Mouse (Mus musculus) urinary bladder, postnatal 10 days (tissue): ENCODE data around the gene Hist1h2bq.
"Not testable (repeated sequence)": the region's sequence is repeated elsewhere in the genome, so short reads cannot be mapped to it uniquely, and the experiment has no call there.

ENCODE experiments used
- DNase-seq: peaks from one replicate; pipeline ENCODE4 v3.0.0; 2022; ENCODE audit warnings: low spot score

Hist1h2bq gene

DNA sequence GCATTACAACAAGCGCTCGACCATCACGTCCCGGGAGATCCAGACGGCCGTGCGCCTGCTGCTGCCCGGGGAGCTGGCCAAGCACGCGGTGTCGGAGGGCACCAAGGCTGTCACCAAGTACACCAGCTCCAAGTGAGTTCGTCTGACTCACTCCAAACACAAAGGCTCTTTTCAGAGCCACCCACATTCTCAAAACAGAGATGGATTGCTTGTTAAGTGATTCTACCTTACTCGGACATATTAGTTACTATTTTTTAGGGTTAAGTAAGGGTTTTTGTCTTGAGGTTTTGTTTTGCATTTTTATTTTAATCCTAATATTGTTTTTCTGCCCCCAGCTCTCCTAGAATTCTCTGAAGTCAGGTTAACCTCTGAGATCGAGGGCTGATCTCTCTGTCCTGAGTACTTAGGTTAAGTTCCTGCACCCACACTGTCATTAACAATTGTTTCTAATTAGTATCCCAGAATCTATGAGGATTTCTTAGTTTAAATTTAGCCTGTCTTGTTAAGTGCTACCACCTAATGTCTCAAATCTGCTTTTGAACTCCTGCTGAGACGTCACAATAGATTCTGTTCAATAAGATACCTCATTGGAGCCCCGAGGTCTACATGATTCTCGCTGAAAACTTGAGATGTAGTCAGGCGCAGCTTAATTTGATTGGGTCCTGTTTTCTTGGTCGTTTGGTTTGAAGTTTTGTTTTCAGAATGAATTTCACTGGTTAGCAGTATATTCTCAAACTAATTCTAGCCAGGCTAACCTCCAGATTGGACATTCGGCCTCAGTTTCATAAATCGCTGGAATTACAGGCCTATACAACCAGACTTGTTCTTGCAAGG is 22.0 kb downstream of the Hist1h2bq start:
- DNase-seq: no peak

DNA sequence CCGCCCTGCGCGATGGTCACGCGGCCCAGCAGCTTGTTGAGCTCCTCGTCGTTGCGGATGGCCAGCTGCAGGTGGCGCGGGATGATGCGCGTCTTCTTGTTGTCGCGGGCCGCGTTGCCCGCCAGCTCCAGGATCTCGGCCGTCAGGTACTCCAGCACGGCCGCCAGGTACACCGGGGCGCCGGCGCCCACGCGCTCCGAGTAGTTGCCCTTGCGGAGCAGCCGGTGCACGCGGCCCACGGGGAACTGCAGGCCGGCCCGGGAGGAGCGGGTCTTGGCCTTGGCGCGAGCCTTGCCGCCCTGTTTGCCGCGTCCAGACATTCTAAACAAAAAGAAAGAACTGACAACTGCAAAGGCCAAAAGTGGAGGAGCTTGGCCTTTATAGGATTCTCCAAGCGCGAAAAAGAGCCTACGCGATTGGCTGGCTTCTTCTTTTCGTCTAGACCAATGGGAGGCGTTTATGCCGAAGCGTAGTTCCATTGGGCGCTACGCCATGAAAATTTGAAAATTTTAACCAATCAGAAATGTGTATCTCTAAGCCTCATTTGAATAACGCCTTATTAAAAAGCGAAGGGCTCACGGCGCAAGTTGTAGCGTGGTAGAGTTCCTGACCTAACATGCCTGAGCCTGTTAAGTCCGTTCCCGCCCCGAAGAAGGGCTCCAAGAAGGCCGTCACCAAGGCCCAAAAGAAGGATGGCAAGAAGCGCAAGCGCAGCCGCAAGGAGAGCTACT is 22.9 kb downstream of the Hist1h2bq start, which contains the start of the genes Hist1h2an and Hist1h2bp:
TSS of gene Hist1h2an (minus strand) at position 320 of the 731 bp plus-strand sequence.
TSS of gene Hist1h2bp (plus strand) at position 563 of the 731 bp plus-strand sequence.
- DNase-seq: peak; percentile 27

DNA sequence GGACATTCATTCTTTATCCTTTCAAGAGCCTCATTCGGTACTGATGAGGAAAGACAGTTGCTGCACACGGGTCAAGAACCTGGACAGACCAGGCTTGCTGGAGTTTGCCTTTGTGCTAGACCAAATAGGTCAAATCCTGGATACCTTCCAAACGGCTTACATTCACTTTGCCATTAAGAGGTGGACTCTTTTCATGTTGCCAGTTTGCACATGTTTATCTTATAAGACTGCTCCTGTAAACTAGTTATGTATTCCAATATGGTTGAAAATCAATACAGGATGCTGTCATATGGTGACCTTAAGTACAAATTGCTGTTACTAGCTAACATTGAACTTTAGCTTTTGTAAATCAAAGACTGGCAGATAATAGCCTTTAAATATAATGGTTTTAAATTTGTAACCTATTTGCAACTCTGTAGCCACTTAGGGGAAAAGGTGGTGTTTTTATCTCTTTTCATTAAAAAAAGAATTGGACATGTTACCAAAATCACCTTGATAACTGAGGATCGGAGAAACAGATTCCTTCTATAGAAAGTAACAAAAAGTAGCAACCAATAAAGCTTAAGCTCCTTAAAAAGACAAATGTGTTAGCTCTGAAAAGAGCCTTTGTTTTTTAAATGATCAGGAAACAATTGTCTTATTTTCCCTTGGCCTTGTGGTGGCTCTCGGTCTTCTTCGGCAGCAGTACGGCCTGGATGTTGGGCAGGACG is 23.7 kb downstream of the Hist1h2bq start:
- no peak for DNase-seq

DNA sequence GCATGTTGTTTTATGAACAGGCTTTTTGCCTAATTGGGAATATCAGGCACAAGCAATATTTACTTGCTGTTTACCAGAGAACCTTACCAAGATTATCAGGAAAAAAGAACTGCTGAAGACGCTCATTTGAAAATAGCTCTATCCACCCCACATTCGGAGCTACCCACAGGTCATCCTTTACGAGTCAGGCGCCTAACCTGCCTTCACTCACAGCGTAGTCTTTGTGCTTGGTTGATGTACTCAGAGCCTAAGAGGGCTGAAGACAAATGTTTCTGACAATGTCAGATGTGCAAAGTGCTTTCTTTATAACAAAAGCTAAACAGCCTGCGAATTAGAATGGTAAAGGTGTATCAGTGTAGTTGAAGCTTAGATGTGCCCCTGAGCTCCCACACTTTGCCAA is 25.7 kb downstream of the Hist1h2bq start:
- DNase-seq: no peak

DNA sequence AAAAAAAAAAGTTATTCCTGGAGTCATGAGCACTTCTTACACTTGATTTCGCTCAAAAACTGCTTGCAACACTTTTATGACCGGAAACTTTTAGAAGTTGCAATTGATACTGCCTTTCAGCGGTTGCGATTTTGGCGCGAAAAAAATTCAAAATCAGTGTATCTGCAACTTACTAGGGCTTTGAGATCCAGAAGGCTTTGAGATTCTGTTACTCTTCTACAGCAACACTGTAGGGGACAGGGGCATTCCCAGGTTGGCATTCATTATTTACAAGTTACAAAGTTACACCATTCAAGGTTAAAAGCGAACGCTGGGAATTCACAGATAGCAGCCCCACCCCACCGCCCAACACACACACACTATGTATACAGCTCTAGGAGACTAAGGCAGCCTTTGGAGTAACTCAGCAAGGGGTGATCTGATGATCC is 26.2 kb downstream of the Hist1h2bq start:
- no peak for DNase-seq

DNA sequence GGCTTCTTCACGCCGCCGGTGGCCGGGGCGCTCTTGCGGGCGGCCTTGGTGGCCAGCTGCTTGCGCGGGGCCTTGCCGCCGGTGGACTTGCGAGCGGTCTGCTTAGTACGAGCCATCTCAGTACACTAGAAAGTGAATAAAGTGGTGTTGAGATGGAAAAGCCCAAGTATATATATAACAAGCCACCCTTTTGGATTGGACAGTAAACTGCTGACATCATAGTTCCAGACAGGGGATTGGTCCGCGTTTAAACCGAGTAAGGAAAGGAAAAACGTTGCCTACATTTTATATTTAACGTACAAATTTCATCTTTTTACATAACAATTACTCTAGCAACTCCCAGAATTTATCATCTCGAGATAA is 26.8 kb downstream of the Hist1h2bq start, which contains the start of gene Hist1h3i:
TSS of gene Hist1h3i (minus strand) at position 116 of the 363 bp plus-strand sequence.
- DNase-seq: no peak

DNA sequence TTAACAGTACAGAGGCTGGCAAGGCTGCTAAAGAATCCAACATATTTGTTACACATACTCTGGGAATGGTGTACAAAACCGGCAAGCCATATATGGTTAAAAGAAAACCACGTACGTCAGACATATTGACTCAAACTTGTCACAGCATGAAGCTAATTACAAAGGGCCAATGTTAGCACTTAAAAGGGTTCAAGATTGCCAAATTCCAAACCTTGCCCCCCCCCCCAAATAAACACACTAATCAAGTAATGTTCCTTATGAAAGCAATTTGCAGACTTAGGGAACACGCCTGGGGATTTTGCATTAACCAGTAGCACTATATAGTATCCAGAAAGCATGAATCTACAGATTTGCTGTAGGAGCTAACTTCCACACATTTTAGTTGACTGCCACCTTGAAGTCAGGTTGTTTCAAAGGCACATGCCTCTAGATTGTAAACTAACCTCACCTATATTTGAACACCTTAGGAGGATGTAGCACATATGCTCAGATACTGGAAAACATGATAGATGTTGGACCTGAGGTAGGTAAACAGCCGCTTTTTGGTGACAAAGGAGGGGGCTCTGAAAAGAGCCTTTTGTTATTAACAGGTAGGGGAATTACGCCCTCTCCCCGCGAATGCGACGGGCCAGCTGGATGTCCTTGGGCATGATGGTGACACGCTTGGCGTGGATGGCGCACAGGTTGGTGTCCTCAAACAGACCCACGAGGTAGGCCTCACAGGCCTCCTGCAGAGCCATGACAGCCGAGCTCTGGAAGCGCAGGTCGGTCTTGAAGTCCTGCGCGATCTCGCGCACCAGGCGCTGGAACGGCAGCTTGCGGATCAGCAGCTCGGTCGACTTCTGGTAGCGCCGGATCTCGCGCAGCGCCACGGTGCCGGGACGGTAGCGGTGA is 27.4 kb downstream of the Hist1h2bq start:
- DNase-seq: not testable (repeated sequence)

DNA sequence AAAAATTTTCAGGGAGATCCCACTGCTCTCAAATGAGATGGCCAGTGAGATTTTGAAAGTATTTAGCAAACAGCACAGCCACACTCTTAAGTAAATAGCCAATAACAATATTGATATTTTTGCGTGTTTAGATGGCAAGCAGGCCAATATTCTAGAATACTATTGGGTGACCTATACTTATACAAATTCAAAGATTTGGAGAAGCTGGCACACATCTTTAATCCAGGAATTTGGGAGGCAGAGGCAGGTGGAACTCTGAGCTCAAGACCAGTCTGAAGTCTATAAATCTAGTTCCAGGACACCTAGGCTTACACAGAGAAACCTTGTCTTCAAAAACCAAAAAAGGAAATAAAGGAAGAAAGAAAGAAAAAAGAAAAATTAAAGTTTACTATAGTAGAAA is 28.4 kb downstream of the Hist1h2bq start:
- no peak for DNase-seq

DNA sequence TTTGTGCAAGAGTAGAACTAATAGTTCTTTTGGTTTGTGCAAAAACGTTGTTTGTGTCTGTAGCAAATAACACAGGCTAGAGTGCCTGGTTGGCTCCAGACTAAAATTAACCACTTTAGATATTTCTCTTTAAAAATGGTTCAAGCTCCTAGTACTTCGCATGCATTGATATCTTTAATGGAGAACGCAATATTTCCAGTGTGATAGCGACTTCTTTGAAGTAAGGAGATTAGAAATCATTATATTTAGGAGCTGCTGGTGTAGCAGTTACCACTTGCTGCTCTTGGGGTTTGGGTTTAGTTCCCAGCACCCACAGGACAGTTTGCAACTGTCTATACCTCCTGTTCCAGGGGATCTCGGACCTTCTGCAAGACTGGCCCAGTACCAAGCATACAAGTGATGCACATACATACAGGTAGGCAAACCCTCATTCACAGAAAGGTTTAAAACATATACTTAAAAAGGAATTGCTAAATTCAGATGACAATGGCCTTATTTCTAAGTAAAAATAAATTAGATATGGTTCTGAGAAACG is 28.9 kb downstream of the Hist1h2bq start:
- DNase-seq: no peak

DNA sequence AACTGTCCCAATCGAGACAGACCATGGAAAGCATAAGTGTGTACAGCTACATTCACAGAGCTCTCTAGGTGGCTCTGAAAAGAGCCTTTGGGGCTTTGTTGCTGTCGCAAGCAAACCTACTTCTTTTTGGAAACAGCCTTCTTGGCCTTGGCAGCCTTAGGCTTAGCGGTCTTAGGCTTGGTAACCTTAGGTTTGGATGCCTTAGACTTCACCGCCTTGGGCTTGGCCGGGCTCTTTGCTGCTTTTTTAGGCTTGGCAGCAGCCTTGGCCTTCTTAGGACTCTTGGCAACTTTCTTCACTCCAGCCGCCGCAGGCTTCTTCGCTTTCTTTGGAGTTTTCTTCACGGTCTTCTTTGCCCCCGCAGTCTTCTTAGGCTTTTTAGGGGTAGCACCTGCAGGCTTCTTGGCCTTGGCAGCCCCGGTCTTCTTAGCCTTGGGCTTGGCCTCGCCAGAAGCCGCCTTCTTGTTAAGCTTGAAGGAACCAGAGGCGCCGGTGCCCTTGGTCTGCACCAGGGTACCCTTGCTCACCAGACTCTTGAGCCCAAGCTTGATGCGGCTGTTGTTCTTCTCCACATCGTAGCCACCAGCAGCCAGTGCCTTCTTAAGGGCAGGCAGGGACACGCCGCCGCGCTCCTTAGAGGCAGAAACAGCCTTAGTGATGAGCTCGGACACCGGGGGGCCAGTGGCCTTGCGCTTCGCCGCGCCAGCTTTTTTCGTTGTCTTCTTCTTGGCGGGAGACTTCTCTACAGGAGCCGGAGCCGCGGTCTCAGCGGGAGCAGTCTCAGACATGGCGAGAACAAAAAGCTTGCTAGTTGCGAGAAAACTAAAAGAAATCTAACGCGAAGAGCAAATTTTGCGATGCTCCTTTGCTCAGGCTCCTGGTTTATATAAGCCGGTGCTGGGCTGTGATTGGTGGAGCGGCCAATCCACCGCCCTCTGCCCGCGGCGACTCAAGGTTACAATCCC is 29.9 kb downstream of the Hist1h2bq start, which contains the start of gene Hist1h1b:
TSS of gene Hist1h1b (minus strand) at position 859 of the 965 bp plus-strand sequence.
- peak; percentile 9 for DNase-seq

DNA sequence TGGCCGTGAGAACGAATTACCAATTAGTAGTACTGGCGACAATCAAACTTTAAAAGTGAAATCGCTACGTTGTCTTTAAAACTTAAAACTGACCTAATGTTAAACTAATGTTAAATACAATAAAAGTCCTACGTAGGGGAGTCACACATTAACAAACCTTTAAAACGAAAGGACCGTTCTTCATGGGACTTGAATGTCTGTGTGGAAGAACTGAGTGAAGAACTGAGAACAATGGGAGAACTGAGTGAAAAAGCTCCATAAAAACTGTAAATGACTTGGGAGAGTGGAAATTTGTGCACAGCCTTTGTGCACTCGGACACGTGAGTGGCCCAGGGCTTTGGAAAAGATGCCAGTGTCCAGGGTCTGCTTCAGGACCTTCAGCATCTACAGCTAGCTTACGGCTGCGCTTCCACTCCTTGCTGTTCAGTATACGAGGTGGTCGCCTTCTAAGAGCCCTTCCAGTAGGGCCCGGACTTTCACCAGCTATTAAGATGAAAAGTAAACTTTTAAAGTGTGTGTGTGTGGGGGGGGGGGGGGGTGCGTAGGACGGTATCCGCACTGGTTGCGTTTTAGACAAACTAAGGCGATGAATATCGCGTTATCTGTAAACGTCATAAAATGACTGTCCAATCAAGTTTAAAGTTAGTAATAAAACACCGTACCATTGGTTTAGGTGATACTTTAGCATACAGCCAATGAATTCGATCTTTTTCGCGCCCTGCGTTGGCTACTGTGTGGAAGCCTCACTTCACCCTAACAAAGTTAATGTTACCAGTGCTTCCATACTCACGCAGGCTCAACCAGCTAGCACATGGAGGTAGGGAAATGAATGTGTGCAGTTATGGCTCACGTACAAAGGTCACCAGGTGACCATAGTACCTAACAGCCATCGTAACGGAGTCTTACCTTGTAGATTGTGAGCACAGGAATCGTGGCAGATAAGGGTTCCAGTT is 30.9 kb downstream of the Hist1h2bq start:
- DNase-seq: peak; percentile 13
